Mouse (Mus musculus) cerebellum, adult 2 months (tissue): Measurements from ENCODE around the gene Egfl8.

Experiments used
- CTCF ChIP-seq: fragments of 200-500 bp; IDR thresholded peaks from 2 replicates; pipeline ENCODE4 v1.5.1; 2011; ENCODE audit warnings: low read depth, mild to moderate bottlenecking, control low read depth, low read length, moderate library complexity, borderline replicate concordance; ENCODE audit not compliant: insufficient read depth
- POLR2A ChIP-seq: fragments of 200-500 bp; IDR thresholded peaks from 2 replicates; pipeline ENCODE4 v1.6.1; 2011; ENCODE audit warnings: low read length, control low read depth, borderline replicate concordance; ENCODE audit not compliant: insufficient read depth

DNA sequence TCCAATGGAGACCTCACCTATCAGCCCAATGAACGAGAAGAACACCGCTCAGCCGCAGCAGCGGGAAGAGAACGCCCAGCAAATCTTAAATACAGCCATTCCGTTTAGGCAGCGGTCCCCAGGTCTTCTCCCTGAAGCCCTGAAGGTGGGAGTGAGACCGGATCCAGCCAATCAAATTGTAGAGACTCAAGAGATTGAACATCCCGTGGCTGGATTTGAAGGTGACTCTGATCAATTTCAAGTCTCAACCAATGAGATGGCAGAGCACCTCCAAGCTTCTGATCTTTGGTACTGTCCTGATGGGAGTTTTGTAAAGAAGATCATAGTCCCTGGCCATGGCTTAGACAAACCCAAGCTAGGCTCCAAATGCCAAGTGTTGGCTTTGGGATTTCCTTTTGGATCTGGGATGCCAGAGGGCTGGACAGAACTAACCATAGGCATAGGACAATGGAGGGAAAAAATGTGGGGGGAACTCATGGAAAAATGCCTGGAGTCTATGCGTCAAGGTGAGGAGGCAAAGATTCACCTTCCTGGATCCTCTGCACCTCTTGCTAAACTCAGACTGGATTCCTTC, 29.6 kb upstream of the Egfl8 start:
- TF ChIP-seq CTCF: no peak
- no peak for TF ChIP-seq POLR2A
